Mouse (Mus musculus) forebrain, embryonic 10.5 days (tissue): ENCODE data around the gene Eps15. TPM values are rescaled to one million over a fixed set of nuclear protein-coding genes. Genes with fewer than 3 reads are reported as not detected.

Experiments
- DNase-seq: peaks from one replicate; pipeline ENCODE4 v3.0.0-alpha.2; 2017; ENCODE audit warnings: low spot score; ENCODE audit errors: extremely low spot score
- H3K27ac ChIP-seq: fragments of 300-500 bp; sonication (generic); 2 replicates; pipeline ENCODE4 v1.5.1; 2016; ENCODE audit warnings: mild to moderate bottlenecking
- H3K27me3 ChIP-seq: fragments of 300-500 bp; sonication (generic); 2 replicates; pipeline ENCODE4 v1.6.1; 2016; ENCODE audit warnings: mild to moderate bottlenecking; ENCODE audit not compliant: poor library complexity, severe bottlenecking
- H3K36me3 ChIP-seq: fragments of 300-500 bp; sonication (generic); replicated peaks from 2 replicates; pipeline ENCODE4 v1.6.1; 2016; ENCODE audit warnings: mild to moderate bottlenecking, moderate library complexity
- H3K4me1 ChIP-seq: fragments of 300-500 bp; sonication (generic); 2 replicates; pipeline ENCODE4 v1.6.1; 2016
- H3K4me3 ChIP-seq: fragments of 300-500 bp; sonication (generic); 2 replicates; pipeline ENCODE4 v1.5.1; 2016; ENCODE audit warnings: mild to moderate bottlenecking, moderate library complexity
- H3K9me3 ChIP-seq: fragments of 300-500 bp; sonication (generic); 2 replicates; pipeline ENCODE4 v1.6.1; 2016; ENCODE audit warnings: mild to moderate bottlenecking, moderate library complexity
- WGBS: fragments of 180-500 bp; shearing (Covaris S2); methylation state at CpG from one replicate; pipeline ENCODE4 v1.1.7; 2016; 5-methylcytosine and 5-hydroxymethylcytosine counted together
- polyA plus RNA-seq: library from polyadenylated mRNA; unstranded; fragments of >200 nt; fragmentation: Nextera tagmentation; extraction: Ambion mirVana; gene quantifications from 2 replicates; pipeline ENCODE4 v1.2.1, GENCODE M21; 2016

Gene Eps15
- polyA plus RNA-seq, result 32.8 and 33.2 TPM in 2 replicates

DNA sequence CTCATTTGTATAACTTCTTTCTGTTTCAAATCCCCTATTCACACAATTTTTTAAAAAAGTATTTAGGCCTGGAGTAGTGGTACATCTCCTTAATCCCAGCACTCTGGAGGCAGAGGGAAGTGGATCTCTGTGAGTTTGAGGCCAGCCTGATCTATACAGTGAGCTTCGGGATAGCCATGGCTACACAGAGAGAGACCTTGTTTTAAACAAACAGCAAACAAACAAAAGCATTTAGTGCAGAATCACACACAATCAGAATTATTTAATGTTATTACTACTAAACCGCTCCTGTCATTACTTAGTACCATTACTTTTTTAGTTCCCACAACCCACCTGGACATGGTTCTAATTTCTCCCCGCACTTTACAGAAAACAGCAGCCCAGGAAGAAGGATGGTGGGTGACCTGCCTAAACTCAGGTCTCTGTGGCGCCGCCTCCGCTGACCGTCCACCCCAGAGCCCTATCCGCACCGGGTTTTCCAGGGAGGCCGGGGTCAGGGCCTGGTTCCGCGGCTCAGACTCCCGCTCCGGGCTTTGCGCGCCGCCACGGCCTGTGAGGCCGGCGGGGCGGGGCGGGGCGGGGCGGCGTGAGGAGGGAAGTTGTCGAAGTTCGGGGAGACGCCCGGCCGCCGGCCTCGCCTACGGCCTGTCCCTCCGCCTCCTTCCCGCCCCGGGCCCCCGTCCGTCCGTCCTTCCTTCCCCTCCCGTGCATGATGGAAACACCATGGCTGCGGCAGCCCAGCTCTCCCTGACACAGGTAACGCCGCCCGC lies at the start of gene Eps15:
TSS of gene Eps15 (plus strand) at position 580 of the 770 bp plus-strand sequence.
- H3K4me3 ChIP-seq, result peak within 1 kb of the TSS; percentile 91
- WGBS, result 4% methylated on average over 40 of the region's 44 CpGs
- H3K4me1 ChIP-seq, result peaks cover 8% of the 10 kb centered on the region
- no peaks in the 10 kb centered on the region for H3K9me3 ChIP-seq
- no peaks in the 10 kb centered on the region for H3K36me3 ChIP-seq
- peak; percentile 95 for DNase-seq
- peaks cover 12% of the 10 kb centered on the region for H3K27me3 ChIP-seq
- peak within 1 kb of the TSS; percentile 91 for H3K27ac ChIP-seq

DNA sequence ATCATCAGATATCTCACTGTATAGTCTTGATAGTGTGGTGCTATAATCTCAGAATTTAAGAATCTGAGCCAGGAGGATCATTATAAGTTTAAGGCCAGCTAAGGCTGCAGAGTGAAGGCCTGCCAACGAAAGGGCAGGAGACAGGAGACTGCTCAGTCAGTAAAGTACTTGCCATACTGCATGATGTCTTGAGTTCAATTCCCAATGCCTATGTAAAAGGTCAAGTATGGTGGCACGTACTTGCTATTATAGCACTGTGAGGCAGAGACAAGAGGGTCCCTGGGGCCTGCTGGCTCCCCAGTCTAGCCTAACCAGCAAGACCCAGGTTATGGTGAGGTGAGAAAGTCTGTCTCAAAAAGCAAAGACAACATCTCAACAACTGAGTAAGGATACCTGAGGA lies 45.9 kb upstream of the Eps15 start, which contains the start of gene Calr4:
TSS of gene Calr4 (plus strand) at position 301 of the 400 bp plus-strand sequence.
- no peaks in the 10 kb centered on the region for H3K36me3 ChIP-seq
- H3K4me1 ChIP-seq, result 0 out of 2 replicates have a peak, but pooled peaks cover 3% of the 10 kb centered on the region
- H3K27ac ChIP-seq, result no peak within 1 kb of the TSS
- H3K4me3 ChIP-seq, result no peak within 1 kb of the TSS
- 81% methylated on average over 2 of the region's 2 CpGs for WGBS
- H3K9me3 ChIP-seq, result no peaks in the 10 kb centered on the region
- H3K27me3 ChIP-seq, result no peaks in the 10 kb centered on the region
- DNase-seq, result no peak

DNA sequence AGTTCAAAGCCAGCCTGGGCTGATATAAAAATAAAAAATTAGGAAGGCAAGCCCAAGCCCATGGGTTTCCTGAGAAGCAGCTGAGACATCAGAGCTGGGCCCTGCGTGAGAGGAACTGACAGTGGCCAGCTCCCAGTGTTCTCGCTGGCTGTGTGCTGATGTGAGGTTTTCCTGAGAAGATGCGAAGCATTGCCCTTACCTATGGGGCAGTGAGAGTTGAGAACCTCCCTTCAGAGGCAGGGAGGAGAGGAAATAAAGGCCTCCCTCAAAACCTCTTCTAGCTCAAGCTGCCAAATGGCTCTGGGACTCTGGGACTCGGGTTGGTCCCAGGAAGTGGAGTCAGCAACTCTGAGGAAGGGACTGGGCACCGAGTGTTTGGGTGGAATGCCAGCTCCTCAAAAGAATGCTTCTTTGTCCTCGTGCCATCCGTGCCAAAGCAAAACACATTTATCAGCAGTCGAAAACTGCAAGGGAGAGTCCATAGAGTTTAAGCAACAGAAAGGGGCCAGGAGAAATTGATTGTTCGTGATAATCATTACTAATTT lies 45.2 kb upstream of the Eps15 start:
- 0 out of 2 replicates have a peak, but pooled peaks cover 3% of the 10 kb centered on the region for H3K4me1 ChIP-seq
- H3K27ac ChIP-seq, result no peak overlapping the region
- WGBS, result 81% methylated on average over 9 of the region's 9 CpGs
- no peaks in the 10 kb centered on the region for H3K9me3 ChIP-seq
- H3K36me3 ChIP-seq, result no peaks in the 10 kb centered on the region
- no peak for DNase-seq
- H3K27me3 ChIP-seq, result no peaks in the 10 kb centered on the region
- no peak overlapping the region for H3K4me3 ChIP-seq

DNA sequence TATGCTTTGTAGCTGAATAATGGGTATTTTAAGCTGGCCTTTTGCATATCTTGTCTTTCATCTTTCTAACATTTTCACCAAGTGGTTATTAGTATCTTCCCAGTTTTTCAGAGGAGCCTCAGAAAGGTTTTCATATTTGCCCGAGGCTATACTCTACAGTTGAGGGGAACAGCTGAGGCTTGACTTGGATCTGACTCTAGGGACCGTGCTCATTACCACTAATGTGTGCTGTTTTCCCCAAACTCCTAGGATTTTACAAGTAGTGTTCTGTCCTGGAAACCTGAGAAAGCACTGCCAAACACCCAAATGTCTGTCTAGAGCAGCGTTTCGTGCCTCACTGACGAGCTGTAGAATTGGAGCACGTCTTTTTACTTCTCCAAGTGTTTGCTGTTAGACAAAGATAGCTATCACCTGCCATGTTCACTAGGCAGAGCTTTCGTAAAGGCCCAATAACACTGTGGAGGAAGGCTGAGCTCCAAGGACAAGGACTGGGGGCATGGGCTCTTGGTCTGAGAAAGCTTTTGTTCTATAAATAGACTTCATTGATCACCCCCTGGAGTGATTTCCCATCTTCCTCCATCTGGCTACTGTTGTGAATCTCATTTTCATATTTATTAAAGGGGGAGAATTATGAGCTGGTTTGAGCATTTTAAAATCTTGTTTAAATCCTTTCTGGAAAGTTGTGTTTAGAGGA lies 43.7 kb upstream of the Eps15 start:
- Histone ChIP-seq H3K4me1 (peaks cover 8% of the 10 kb centered on the region), H3K27ac (no peak overlapping the region), H3K9me3 (no peaks in the 10 kb centered on the region), H3K27me3 (no peaks in the 10 kb centered on the region), H3K4me3 (no peak overlapping the region), H3K36me3 (no peaks in the 10 kb centered on the region)
- no peak for DNase-seq
- WGBS, result 81% methylated on average over 7 of the region's 7 CpGs

DNA sequence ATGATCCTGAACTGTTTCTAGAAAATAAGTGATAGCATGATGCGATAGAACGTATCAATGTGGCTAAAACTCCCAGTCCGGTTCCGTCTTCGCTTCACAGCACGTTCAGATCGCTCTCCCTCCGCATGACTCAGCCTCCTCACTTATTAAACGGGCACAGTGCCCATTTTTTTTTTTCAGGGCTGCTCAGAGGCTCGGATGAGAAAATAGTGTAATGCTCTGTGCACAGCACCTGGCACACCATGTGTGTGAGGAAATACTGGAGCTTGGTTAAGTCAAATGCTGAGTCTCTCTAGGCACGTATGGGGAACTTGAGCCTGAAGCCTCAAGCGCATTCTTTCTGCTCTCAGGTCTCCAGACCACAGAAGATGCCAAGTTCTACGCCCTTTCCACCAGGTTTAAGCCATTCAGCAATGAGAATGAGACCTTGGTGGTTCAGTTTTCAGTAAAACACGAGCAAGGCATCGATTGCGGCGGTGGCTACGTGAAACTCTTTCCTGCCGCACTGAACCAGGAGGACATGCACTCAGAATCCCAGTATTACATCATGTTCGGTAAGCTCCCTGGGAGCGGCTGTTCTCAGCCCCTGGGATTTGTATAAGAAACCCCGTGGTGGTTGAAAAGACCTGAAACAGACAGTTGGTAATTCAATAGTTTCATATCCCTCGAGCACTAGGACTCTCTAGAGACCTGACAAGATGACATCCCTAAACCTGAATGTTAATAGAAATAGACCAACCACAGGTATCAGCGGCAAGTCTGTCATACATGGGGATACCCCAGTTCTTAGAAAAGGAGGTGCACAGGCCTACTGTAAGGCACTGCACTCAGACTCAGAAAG lies 41.4 kb upstream of the Eps15 start:
- H3K4me3 ChIP-seq, result no peak overlapping the region
- H3K27ac ChIP-seq, result no peak overlapping the region
- peaks cover 14% of the 10 kb centered on the region for H3K4me1 ChIP-seq
- no peaks in the 10 kb centered on the region for H3K27me3 ChIP-seq
- 91% methylated on average over 24 of the region's 24 CpGs for WGBS
- H3K9me3 ChIP-seq, result no peaks in the 10 kb centered on the region
- no peak for DNase-seq
- no peaks in the 10 kb centered on the region for H3K36me3 ChIP-seq

DNA sequence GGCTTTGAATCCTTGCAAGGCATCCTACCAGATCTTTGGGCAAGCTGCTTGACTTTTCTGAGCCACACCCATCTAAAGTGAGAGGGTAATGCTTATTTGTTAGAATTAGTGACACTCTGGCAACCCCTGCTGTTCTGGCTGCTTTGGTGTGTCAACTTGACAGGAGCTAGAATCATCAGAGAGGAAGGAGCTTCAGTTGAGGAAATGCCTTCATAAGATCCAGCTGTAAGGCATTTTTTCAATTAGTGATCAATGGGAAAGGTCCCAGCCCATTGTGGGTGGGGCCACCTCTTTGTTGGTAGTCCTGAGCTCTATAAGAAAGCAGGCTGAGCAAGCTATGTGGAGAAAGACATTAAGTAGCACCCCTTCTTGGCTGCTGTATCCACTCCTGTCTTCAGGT lies 38.8 kb upstream of the Eps15 start:
- no peak for DNase-seq
- no peaks in the 10 kb centered on the region for H3K27me3 ChIP-seq
- peaks cover 13% of the 10 kb centered on the region for H3K4me1 ChIP-seq
- H3K4me3 ChIP-seq, result no peak overlapping the region
- no peak overlapping the region for H3K27ac ChIP-seq
- no peaks in the 10 kb centered on the region for H3K36me3 ChIP-seq
- H3K9me3 ChIP-seq, result no peaks in the 10 kb centered on the region

DNA sequence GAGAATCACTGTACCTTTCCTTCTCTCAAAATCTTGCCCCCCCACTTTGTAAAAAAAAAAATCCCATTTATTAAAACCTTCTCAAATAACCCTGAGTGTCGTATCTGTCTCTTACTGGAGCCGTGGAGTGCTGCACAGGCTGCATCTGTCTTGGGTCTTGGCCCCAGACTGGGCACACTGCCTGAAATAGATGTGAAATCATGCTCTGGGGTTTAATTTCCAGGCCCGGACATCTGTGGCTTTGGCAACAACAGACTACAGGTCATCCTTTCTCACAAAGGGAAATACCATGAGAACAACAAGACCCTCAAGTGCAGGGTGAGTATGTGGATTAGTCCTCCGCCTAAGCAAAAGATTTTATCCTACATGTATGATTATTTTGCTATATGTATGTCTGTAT lies 38.1 kb upstream of the Eps15 start:
- H3K9me3 ChIP-seq, result no peaks in the 10 kb centered on the region
- H3K4me1 ChIP-seq, result peaks cover 11% of the 10 kb centered on the region
- no peak overlapping the region; the same call in 1 of the 2 replicates for H3K27ac ChIP-seq
- H3K27me3 ChIP-seq, result no peaks in the 10 kb centered on the region
- H3K4me3 ChIP-seq, result no peak overlapping the region
- H3K36me3 ChIP-seq, result no peaks in the 10 kb centered on the region
- DNase-seq, result no peak
- 83% methylated on average over 4 of the region's 4 CpGs for WGBS

DNA sequence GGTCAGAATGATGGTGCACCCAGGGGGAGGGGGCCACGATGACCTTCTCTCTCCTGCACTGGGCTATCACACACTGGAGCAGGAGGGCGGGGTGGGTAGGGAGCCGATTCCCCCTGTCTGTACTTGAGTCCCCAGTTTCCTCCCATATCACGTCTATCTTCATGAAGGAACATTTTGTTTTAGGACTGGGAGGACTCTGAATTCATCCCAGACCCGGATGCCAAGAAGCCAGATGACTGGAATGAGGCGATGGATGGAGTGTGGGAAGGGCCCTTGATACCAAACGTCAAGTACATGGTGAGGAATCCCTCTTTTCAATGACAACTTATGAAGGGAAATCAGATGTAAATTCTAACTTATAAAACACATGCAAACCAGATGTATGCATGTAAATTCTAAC lies 35.6 kb upstream of the Eps15 start:
- Histone ChIP-seq H3K27me3 (no peaks in the 10 kb centered on the region), H3K9me3 (no peaks in the 10 kb centered on the region), H3K36me3 (no peaks in the 10 kb centered on the region), H3K4me3 (no peak overlapping the region), H3K4me1 (peaks cover 11% of the 10 kb centered on the region), H3K27ac (no peak overlapping the region)
- DNase-seq, result no peak
- WGBS, result 83% methylated on average over 7 of the region's 7 CpGs

DNA sequence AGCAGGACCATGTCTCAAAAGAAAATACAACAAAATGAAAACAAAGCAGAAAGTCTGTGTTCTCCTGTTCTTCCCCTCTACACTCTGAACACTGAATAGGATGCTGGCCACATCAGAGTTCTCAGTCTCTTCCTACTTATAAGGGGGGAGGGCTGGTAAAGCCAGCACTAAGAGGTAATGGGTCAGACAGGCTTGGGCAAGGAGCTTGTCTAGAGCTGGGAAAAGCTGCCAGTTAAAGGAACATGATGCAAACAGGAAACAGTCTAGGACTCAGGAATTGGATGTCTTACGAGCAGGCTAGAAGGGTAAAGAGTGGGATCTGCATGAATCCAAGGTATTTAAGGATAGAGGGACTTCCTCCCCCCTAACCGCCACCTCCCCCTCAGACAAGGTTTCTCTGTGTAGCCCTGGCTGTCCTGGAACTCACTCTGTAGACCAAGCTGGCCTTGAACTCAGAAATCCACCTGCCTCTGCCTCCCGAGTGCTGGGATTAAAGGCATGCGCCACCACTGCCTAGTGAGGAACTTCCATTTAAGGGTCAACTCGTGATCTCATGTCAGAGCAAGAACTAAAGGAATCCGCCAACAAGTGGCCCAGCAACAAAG lies 35.0 kb upstream of the Eps15 start:
- H3K4me1 ChIP-seq, result peaks cover 11% of the 10 kb centered on the region
- H3K36me3 ChIP-seq, result no peaks in the 10 kb centered on the region
- H3K27me3 ChIP-seq, result no peaks in the 10 kb centered on the region
- no peak overlapping the region for H3K4me3 ChIP-seq
- WGBS, result 89% methylated on average over 6 of the region's 6 CpGs
- no peak for DNase-seq
- H3K27ac ChIP-seq, result no peak overlapping the region
- no peaks in the 10 kb centered on the region for H3K9me3 ChIP-seq

DNA sequence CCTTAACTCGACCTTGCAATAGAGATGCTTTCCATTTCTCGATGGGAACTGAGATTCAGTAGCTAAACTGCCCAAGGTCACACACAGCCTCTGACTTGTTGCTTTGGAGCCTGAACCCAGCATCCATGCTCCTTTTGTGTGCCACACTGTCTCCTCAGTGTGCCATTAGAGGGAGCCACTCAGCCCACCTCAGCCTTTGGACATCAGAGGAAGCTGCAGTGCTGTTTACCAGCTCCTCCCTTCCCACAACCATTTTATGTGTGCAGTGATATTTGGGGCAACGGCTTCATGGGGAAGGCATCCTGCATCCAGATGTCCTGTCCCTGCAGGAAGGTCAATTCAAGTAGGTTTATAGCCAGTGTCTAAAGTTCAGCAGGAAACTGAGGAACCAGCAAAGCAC lies 28.5 kb upstream of the Eps15 start:
- H3K36me3 ChIP-seq, result no peaks in the 10 kb centered on the region
- H3K27ac ChIP-seq, result no peak overlapping the region
- WGBS, result 51% methylated on average over 3 of the region's 3 CpGs
- DNase-seq, result no peak
- no peak overlapping the region for H3K4me3 ChIP-seq
- 0 out of 2 replicates have a peak, but pooled peaks cover 4% of the 10 kb centered on the region for H3K4me1 ChIP-seq
- H3K9me3 ChIP-seq, result no peaks in the 10 kb centered on the region
- no peaks in the 10 kb centered on the region for H3K27me3 ChIP-seq

DNA sequence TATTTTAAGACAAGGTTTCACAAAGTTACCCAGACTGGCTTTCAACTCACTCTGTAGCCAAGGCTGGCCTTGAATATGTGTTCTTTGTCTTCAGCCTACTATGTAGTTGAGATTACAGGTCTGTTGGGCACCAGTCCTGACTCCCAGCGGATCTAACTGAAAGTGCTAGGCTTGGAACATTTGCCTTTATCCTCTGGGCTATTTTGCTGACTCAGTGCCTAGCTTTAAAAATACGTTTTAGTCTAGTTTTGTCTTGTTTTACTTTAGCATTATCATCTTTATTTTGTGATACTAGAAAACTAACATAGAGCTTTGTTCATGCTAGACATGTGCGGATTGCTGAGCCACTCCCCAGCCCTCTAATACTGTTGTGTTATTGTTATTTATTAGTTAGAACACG lies 27.9 kb upstream of the Eps15 start:
- Histone ChIP-seq H3K27me3 (no peaks in the 10 kb centered on the region), H3K4me3 (no peak overlapping the region), H3K36me3 (no peaks in the 10 kb centered on the region), H3K4me1 (0 out of 2 replicates have a peak, but pooled peaks cover 4% of the 10 kb centered on the region), H3K9me3 (no peaks in the 10 kb centered on the region), H3K27ac (no peak overlapping the region)
- no peak for DNase-seq
- 84% methylated on average over 4 of the region's 4 CpGs for WGBS

DNA sequence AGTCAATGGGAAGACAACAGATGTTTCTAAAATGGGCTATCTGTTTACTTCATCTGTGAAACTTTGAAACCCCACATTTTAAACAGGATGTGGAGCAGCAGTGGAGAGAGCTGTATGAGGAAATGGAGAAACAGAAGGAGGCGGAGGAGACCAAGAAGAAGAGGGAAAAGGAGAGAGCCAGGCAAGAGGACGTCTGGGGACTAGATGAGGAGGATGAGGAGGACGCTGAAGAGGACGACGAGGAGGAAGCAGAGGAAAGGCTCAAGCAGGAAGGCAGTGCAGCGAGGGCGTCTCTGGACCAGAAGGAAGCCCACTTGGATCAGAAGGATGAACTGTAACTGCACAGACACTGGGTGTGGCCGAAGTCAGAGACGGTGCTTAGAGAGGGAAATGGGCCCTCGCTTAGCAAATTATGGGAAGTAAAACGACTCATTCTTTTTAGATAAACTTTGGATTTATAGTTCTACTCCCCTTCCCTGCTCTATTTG lies 26.4 kb upstream of the Eps15 start:
- 78% methylated on average over 11 of the region's 11 CpGs for WGBS
- DNase-seq, result no peak

More for the DNA sequence above, 26.4 kb upstream of the Eps15 start:
- H3K4me3 ChIP-seq, result no peak overlapping the region
- H3K9me3 ChIP-seq, result no peaks in the 10 kb centered on the region
- no peak overlapping the region for H3K27ac ChIP-seq
- H3K36me3 ChIP-seq, result no peaks in the 10 kb centered on the region
- 0 out of 2 replicates have a peak, but pooled peaks cover 4% of the 10 kb centered on the region for H3K4me1 ChIP-seq
- no peaks in the 10 kb centered on the region for H3K27me3 ChIP-seq
